Mouse (Mus musculus) small intestine, adult 2 months (tissue): Measurements from ENCODE around the gene Mapk13.

Experiments used
- CTCF ChIP-seq: fragments of 200-500 bp; IDR thresholded peaks from 2 replicates; pipeline ENCODE4 v1.5.1; 2012; ENCODE audit warnings: low read depth, mild to moderate bottlenecking, control low read depth, inconsistent platforms, low read length, moderate library complexity, mixed read lengths; ENCODE audit not compliant: insufficient replicate concordance, insufficient read length; ENCODE audit errors: extremely low read depth
- POLR2A ChIP-seq: fragments of 200-500 bp; IDR thresholded peaks from 2 replicates; pipeline ENCODE4 v1.6.1; 2012; ENCODE audit warnings: low read depth, mild to moderate bottlenecking, control low read depth, inconsistent platforms, low read length, moderate library complexity

DNA sequence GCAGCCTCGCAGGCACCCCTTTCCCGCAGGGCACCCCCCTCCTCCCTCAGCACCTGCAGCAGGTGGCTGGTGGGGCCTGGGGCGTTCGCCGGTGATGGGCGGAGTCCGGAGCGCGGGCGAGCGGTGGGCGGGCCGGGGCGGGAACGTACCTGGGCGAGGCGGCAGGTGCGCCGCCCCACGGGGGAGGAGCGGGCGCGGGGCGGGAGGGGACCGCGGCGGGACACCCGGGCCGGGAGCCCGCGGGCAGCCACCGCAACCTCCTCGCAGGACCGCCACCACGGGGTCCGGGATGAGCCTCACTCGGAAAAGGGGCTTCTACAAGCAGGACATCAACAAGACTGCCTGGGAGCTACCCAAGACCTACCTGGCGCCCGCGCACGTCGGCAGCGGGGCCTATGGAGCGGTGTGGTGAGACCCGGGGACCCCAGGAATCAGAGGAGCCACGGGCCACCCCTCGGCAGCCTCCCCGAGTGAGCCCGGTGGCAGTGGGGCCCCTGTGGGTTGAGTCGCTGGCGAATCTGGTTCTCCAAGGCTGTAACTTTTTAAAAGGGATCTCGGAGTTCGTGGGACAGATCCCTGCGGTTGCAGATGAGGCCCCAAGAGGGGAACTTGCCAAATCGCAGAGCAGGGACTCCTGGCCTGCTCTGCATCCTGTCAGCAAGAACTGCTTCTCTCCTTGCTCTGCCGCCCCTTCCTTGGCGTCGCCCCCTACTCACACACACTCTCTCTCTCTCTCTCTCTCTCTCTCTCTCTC is at the start of gene Mapk13:
- no peak for TF ChIP-seq CTCF
- peak; percentile 53; the same call in 1 of the 2 replicates for TF ChIP-seq POLR2A
